Mouse (Mus musculus) stomach, postnatal 0 days (tissue): Measurements from ENCODE around the gene Npm1. TPM values are rescaled to one million over a fixed set of nuclear protein-coding genes. Genes with fewer than 3 reads are reported as not detected.

Source experiments
- ATAC-seq: fragments of 200-750 bp; cut with Nextera tagmentation; 2 replicates; pipeline ENCODE4 v1.8.0; 2017; ENCODE audit not compliant: low FRiP score, low TSS enrichment
- DNase-seq: peaks from one replicate; pipeline ENCODE4 v3.0.0-alpha.2; 2016; ENCODE audit warnings: low spot score
- H3K27ac ChIP-seq: fragments of 300-500 bp; sonication (generic); replicated peaks from 2 replicates; pipeline ENCODE4 v1.5.1; 2014; ENCODE audit warnings: mild to moderate bottlenecking, control low read depth
- H3K27me3 ChIP-seq: fragments of 300-500 bp; sonication (generic); 2 replicates; pipeline ENCODE4 v1.6.1; 2014; ENCODE audit warnings: low read length; ENCODE audit not compliant: control insufficient read depth, insufficient read depth
- H3K36me3 ChIP-seq: fragments of 300-500 bp; sonication (generic); 2 replicates; pipeline ENCODE4 v1.6.1; 2014; ENCODE audit warnings: low read length, mixed read lengths; ENCODE audit not compliant: control insufficient read depth, insufficient read depth
- H3K4me1 ChIP-seq: fragments of 300-500 bp; sonication (generic); replicated peaks from 2 replicates; pipeline ENCODE4 v1.6.1; 2014; ENCODE audit warnings: antibody characterized with exemption; ENCODE audit not compliant: control insufficient read depth, insufficient read depth
- H3K4me2 ChIP-seq: fragments of 300-500 bp; sonication (generic); replicated peaks from 2 replicates; pipeline ENCODE4 v1.6.1; 2014; ENCODE audit warnings: low read depth, mild to moderate bottlenecking, control low read depth, moderate library complexity
- H3K4me3 ChIP-seq: fragments of 300-500 bp; sonication (generic); 2 replicates; pipeline ENCODE4 v1.5.1; 2014; ENCODE audit warnings: low read depth, low read length, control low read depth
- H3K9ac ChIP-seq: fragments of 300-500 bp; sonication (generic); 2 replicates; pipeline ENCODE4 v1.6.1; 2014; ENCODE audit warnings: mild to moderate bottlenecking, low read length, control low read depth, mixed read lengths
- H3K9me3 ChIP-seq: fragments of 300-500 bp; sonication (generic); 2 replicates; pipeline ENCODE4 v1.6.1; 2016; ENCODE audit warnings: low read length; ENCODE audit not compliant: control insufficient read depth
- CTCF ChIP-seq: IDR thresholded peaks from 2 replicates; pipeline ENCODE4 v1.5.1; 2016; ENCODE audit warnings: antibody characterized with exemption, low read depth, mild to moderate bottlenecking, moderate library complexity
- EP300 ChIP-seq: optimal IDR thresholded peaks from 2 replicates; pipeline ENCODE3; 2016; ENCODE audit warnings: antibody characterized with exemption
- WGBS: fragments of 180-500 bp; shearing (Covaris S2); extraction: QIAGEN DNeasy Blood & Tissue Kit; methylation state at CpG from one replicate; pipeline ENCODE4 v1.1.7; 2014; 5-methylcytosine and 5-hydroxymethylcytosine counted together
- polyA plus RNA-seq: library from polyadenylated mRNA; unstranded; fragments of >200 nt; fragmentation: Nextera tagmentation; extraction: Ambion mirVana; gene quantifications from 2 replicates; pipeline ENCODE4 v1.2.1, GENCODE M21; 2015

Npm1 gene
- polyA plus RNA-seq, 1 experiment from 2014 or later, result 356 TPM

GRCm38 (mm10) chr11:33195061-33195460 is 32.1 kb upstream of the Npm1 start:
- Histone ChIP-seq H3K9me3 (peaks cover 5% of the 10 kb centered on the region), H3K4me2 (no peak overlapping the region), H3K9ac (no peak overlapping the region), H3K4me1 (no peaks in the 10 kb centered on the region), H3K4me3 (no peak overlapping the region), H3K27ac (no peak overlapping the region), H3K27me3 (peaks cover 26% of the 10 kb centered on the region), H3K36me3 (no peaks in the 10 kb centered on the region)
- ATAC-seq (no peak), DNase-seq (no peak)
- TF ChIP-seq CTCF, result no peak
- TF ChIP-seq EP300, result no peak
- WGBS, result 45% methylated on average over 7 of the region's 7 CpGs

GRCm38 (mm10) chr11:33193695-33194094 is 30.7 kb upstream of the Npm1 start:
- no peak for DNase-seq

GRCm38 (mm10) chr11:33181804-33182203 is 18.8 kb upstream of the Npm1 start:
- Histone ChIP-seq H3K4me3 (no peak overlapping the region), H3K9ac (no peak overlapping the region), H3K27me3 (peaks cover 2% of the 10 kb centered on the region; the same call in 1 of the 2 replicates), H3K4me2 (no peak overlapping the region), H3K27ac (no peak overlapping the region), H3K36me3 (no peaks in the 10 kb centered on the region), H3K4me1 (no peaks in the 10 kb centered on the region), H3K9me3 (no peaks in the 10 kb centered on the region)
- TF ChIP-seq CTCF (no peak), EP300 (no peak)
- ATAC-seq (no peak), DNase-seq (no peak)
- 82% methylated on average over 3 of the region's 3 CpGs for WGBS

More at GRCm38 (mm10) chr11:33193695-33194094, 30.7 kb upstream of the Npm1 start:
- Histone ChIP-seq H3K4me1 (no peaks in the 10 kb centered on the region), H3K27me3 (peaks cover 18% of the 10 kb centered on the region; the same call in 1 of the 2 replicates), H3K9ac (no peak overlapping the region), H3K27ac (no peak overlapping the region), H3K4me3 (no peak overlapping the region), H3K4me2 (no peak overlapping the region), H3K36me3 (no peaks in the 10 kb centered on the region), H3K9me3 (0 out of 2 replicates have a peak, but pooled peaks cover under 1% of the 10 kb centered on the region)
- TF ChIP-seq CTCF (no peak), EP300 (no peak)
- ATAC-seq, result no peak
- 6% methylated on average over 12 of the region's 12 CpGs for WGBS

GRCm38 (mm10) chr11:33180701-33181116 is 17.7 kb upstream of the Npm1 start:
- H3K9ac ChIP-seq, result 0 out of 2 replicates have a peak overlapping the region, but pooled peaks have one; percentile 27
- H3K4me3 ChIP-seq, result 0 out of 2 replicates have a peak overlapping the region, but pooled peaks have one; percentile 8
- peaks cover 2% of the 10 kb centered on the region; the same call in 1 of the 2 replicates for H3K27me3 ChIP-seq
- H3K9me3 ChIP-seq, result no peaks in the 10 kb centered on the region
- H3K4me2 ChIP-seq, result peak overlapping the region; percentile 24; the same call in 1 of the 2 replicates
- H3K27ac ChIP-seq, result no peak overlapping the region
- DNase-seq (no peak), ATAC-seq (no peak)
- WGBS, result 4% methylated on average over 18 of the region's 18 CpGs
- no peaks in the 10 kb centered on the region for H3K36me3 ChIP-seq
- H3K4me1 ChIP-seq, result no peaks in the 10 kb centered on the region
- TF ChIP-seq EP300 (no peak), CTCF (no peak)

- DNase-seq (no peak), ATAC-seq (no peak)
- Histone ChIP-seq H3K4me1 (no peaks in the 10 kb centered on the region), H3K4me3 (no peak overlapping the region), H3K9me3 (no peaks in the 10 kb centered on the region), H3K4me2 (no peak overlapping the region), H3K27me3 (peaks cover 2% of the 10 kb centered on the region; the same call in 1 of the 2 replicates), H3K9ac (no peak overlapping the region), H3K36me3 (no peaks in the 10 kb centered on the region), H3K27ac (no peak overlapping the region)
- 76% methylated on average over 1 of the region's 1 CpGs for WGBS
- TF ChIP-seq EP300, result no peak
Observed at GRCm38 (mm10) chr11:33179802-33180201, 16.8 kb upstream of the Npm1 start.

GRCm38 (mm10) chr11:33176525-33177245 is 13.7 kb upstream of the Npm1 start:
- DNase-seq (peak; percentile 43), ATAC-seq (no peak)
- H3K36me3 ChIP-seq, result no peaks in the 10 kb centered on the region
- H3K27me3 ChIP-seq, result peaks cover 2% of the 10 kb centered on the region; the same call in 1 of the 2 replicates
- no peak overlapping the region for H3K9ac ChIP-seq
- H3K4me1 ChIP-seq, result no peaks in the 10 kb centered on the region
- H3K4me2 ChIP-seq, result no peak overlapping the region
- H3K9me3 ChIP-seq, result no peaks in the 10 kb centered on the region
- no peak overlapping the region for H3K4me3 ChIP-seq
- TF ChIP-seq EP300, result no peak
- peak; percentile 91 for TF ChIP-seq CTCF
- WGBS, result 32% methylated on average over 20 of the region's 20 CpGs
- H3K27ac ChIP-seq, result no peak overlapping the region
